Mouse (Mus musculus): ENCODE measurements at regions not wholly inside any gene's neighbourhood (a gene's known extent, or its start where the extent isn't known, plus 50 kb on each side); places are given as distances from the start of the nearest gene placed in this dataset.

DNA sequence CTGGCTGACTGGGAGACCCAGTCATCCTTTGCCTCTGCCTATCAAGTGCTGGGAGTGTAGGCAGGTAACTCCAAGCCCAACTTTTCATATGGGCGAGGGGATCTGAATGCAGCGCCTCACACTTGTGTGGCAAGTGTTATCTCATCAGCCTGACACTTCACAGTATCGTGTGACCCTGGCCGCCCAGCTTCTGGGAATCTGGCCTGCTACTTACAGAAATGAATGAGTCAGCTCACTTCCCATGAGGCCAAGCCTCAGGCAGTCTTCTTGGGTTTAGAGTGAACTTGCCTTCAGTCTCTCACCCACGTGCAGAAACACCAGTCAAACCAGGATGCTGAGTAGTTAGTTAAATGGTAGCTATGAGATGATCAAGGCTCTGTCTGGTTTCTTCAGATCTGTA is 156.5 kb downstream of the En1 start:
- no peak for DNase-seq (ENCODE audit: low spot score in 2 of 2)

GRCm38 (mm10) chr1:120759380-120759779 is 157.2 kb downstream of the En1 start:
- no peak for DNase-seq (ENCODE audit: low spot score in 2 of 2)

- DNase-seq (ENCODE audit: low spot score in 2 of 2): no peak
Observed at GRCm38 (mm10) chr1:120761364-120761763, 159.1 kb downstream of the En1 start.

DNA sequence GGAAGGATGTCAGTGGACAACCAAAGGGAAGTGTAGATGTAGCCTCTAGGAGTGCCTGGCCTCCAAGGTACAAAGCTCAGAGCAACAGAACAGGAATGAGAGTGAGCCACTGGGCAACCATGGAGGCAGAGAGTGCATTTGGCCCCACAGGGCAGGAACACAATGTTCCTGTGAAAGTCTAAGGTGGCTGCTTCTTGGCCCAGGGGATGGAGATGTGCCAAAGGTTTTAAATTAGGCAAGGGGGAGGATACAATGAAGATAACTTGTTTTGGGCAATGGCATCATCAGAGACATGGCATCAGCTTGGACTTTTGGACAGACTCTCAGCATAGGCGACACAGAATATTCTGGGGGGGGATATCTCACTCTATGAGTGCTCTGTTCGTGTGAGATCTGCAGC is 160.3 kb downstream of the En1 start:
- DNase-seq (ENCODE audit: low spot score in 2 of 2): no peak

DNA sequence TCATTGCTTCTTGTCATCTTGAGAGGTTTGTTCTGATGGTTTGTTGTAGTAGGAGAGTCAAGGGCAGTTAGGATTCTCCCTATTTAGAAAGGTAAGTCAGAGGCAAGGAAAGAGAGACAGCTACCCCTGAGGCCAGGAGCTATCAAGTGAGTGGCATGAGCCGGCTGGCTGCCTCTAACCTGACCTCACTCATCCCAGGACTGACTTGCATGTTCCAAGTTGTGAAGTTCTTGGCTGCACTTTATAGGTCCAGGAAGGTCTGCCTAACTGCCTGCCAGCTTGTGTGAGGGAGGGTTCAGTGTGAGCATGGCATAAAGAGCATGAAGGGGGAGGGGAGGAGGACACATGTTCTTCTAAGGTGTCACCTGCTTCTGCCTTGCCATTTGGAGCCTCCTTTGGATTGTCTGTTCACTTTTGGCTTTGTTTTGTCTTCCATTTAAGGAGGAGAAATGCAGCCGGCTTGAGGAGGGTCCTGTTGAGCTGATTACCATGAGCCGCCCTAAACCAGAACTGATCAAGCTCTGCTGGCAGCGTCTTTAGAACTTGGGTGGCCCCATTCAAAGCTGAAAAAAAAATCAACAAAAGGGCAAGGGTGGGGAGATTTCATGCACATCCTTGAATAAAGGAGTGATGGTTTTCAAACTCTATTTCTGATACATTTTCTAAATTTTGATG is 160.8 kb downstream of the En1 start:
- no peak for DNase-seq (ENCODE audit: low spot score in 2 of 2)

- no peak for DNase-seq (ENCODE audit: low spot score in 2 of 2)
Observed at GRCm38 (mm10) chr1:120767054-120767453, 164.8 kb downstream of the En1 start.

DNA sequence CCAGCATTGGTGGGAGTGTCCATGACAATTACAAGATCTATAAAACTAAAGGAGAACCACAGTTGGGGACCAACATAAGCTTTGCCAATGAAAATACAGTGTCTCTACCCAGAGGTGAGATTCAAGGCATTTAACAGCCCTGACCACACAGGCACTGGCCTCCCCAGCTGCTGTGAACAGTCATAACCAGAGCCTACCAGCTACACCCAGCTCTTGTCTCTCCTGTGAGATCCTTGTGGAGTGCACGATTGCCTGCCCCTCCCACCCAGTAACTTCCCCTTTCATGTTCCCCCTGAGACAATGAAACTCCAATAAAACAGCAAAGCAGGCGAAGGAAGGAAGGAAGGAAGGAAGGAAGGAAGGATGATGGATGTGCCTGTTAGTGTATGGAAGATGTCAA is 169.1 kb downstream of the En1 start:
- no peak for DNase-seq (ENCODE audit: low spot score in 2 of 2)

GRCm38 (mm10) chr1:120776906-120777305 is 174.7 kb downstream of the En1 start:
- no peak for DNase-seq (ENCODE audit: low spot score in 2 of 2)

GRCm38 (mm10) chr1:120777468-120777867 is 175.2 kb downstream of the En1 start:
- no peak for DNase-seq (ENCODE audit: low spot score in 2 of 2)

DNA sequence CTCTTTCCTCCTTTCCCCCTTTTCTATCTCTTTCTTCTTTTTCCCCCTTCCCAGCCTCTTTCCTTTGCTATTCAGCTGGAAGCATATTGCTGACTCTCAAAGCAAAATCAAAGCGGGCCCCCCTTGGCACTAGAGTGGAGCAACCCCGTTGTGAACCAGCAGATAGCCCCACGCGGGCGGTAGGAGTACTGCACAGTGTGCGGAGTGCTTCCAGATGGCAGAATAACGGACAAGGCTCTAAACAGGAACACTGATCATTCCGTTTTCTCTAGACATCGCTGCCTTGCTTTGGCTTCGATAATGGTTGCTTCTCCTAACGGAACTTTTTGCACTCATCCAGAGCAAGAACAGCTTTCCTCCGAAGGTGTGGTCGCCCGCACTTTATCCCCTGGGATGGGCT is 193.0 kb downstream of the En1 start:
- peak; percentile 47 to 50 for DNase-seq (ENCODE audit: low spot score in 2 of 2)

DNA sequence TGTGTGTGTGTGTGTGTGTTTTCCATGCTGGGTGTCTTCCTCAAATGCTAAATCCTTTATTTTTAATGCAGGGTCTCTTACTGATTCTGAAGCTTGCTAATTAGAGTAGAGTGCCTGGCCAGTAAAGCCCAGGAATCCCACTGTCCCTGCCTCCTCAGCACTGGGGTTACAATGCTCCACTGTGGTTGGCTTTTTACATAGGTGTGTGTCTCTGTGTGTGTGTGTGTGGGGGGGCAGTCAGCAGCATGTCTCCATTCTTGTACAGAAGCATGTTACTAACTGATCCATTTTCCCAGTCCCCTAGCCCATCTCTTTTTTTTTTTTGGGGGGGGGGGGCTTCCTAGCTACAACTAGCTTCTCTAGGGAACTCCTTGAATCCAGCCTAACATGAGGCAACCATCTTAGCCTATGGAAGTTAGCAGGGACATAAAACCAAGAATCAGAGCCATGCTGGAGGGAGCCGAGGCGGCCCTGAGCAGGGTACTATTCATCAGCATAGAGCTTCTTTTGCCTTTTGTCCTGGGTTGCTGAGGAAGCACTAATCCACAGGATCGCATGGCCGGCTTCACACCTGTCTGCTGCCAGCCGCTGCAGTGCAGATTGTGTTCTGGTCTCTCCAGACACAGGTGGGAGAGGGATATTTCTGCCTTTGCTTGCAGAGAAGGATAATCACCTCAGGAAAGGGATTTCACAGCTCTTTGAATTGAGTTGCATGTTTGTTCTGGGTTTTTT is 199.2 kb downstream of the En1 start:
- DNase-seq (ENCODE audit: low spot score in 2 of 2): no peak

DNA sequence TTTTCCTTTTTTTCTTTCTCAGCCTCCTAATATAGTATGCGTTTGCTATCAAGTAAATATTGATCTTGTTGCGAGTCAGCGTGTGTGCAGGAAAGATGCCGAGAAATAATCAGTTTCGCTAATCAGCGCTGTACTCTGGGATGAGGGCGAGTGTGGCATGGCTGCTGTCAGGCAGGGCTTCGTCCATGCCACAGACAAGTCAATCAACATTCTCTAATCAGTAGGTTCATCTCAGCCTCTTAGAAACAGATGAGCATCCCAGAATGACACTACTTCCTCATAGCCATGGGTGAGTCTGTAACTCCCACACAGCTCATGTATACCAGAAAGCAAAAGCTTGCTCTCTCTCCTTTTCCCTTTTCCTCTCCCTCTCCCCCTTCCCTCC is 199.8 kb downstream of the En1 start:
- no peak for DNase-seq (ENCODE audit: low spot score in 2 of 2)

DNA sequence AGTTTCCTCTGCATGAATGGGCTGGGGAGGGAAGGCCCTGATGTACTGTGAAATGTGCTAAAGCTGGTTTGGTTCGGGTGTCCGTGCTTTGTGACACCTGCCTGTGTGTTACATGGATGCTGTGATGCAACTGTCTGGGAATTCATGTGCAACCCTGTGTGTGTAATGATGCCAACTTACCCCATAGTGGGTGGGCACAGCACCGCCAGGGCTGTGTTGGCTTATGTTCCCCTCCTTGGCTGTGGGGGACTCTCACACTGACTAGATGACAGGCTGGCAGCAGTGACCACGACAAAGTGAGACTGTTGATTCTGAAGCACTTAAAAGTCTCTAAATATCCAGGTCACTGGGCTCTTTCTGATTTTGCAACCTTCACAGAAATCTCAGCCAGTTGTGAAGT is 212.2 kb downstream of the En1 start:
- no peak for DNase-seq (ENCODE audit: low spot score in 2 of 2)

GRCm38 (mm10) chr1:120816237-120816820 is 214.1 kb downstream of the En1 start:
- no peak for DNase-seq (ENCODE audit: low spot score in 2 of 2)

DNA sequence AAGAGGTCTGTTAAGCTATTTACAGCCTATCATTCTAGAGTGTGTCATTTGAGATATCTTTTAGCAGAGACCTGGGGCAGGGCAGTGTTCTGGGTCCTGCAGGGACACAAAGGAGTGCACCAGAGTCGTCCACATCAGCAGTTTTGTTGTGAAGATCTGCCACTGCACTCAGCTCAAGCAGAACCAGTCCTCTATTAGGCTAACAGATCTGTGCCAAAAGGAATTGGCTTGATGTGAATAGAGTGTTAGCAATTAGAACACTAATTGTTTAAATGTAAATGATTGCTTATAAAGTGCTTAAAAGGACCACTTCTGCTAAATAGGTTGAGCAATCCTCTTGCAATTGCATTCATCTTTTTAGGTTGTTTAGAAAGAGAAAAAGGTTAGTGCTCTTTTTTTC is 215.3 kb downstream of the En1 start:
- peak in 1 of 2 experiments; percentile 31 for DNase-seq (ENCODE audit: low spot score in 2 of 2)

DNA sequence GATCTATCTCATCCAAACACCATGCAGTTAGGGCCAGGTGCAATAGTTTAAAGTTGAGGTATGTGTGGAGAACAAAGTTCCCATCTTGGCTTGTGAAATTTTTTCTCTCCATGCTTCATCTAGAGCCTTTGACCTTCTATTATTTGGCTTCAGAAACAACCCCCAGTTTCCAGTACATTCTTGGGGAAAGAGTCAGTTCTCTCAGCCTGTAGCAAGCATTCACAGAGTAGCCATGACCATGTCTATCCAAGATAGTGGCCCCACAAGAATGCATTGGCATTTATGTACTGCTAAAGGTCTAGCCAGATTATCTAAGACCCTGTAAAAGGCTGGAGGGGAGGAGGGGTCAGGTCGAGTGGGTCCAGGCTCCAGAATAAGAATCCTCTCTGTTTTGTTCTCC is 229.8 kb downstream of the En1 start:
- no peak for DNase-seq (ENCODE audit: low spot score in 2 of 2)

- no peak for DNase-seq (ENCODE audit: low spot score in 2 of 2)
Observed at GRCm38 (mm10) chr1:120842596-120842995, 240.4 kb downstream of the En1 start.

DNA sequence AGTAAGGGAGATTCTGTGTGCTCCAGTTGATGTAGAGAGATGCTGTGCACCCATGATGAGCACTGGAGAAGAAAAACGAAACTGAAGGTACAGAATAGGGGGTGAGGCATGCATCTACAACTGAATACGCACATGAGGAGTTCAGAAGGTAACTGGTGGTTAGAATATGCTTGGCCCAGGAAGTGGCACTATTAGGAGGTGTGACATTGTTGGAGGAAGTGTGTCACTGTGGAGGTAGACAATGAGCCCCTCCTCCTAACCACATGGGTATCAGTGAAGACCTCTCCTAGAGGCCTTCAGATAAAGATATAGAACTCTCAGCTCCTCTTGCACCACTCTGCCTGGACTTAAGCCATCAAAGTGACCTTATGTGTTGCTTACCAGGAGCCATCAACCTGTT is 243.9 kb downstream of the En1 start:
- DNase-seq (ENCODE audit: low spot score in 2 of 2): no peak

GRCm38 (mm10) chr1:120851860-120852503 is 249.8 kb downstream of the En1 start:
- DNase-seq (ENCODE audit: low spot score in 2 of 2): peak in 1 of 2 experiments; percentile 13

DNA sequence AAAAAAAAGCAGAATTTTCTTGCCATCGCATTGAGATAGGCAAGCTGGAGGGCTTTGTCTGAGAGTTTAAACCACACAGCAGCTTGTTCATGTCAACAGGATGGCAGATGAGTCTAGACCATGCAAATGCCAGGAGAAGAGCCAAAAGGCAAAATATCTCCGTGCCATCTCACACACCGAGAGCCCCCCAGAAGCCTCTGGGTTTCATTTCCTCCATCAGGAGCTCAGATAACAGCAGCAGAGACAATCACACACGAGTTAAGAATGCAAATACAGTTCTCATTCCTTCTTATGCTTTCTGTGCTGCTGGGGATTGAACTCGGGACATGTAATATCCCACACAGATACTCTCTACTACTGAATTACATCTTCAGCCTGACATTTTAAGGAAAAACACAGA is 255.3 kb downstream of the En1 start:
- DNase-seq (ENCODE audit: low spot score in 2 of 2): no peak

DNA sequence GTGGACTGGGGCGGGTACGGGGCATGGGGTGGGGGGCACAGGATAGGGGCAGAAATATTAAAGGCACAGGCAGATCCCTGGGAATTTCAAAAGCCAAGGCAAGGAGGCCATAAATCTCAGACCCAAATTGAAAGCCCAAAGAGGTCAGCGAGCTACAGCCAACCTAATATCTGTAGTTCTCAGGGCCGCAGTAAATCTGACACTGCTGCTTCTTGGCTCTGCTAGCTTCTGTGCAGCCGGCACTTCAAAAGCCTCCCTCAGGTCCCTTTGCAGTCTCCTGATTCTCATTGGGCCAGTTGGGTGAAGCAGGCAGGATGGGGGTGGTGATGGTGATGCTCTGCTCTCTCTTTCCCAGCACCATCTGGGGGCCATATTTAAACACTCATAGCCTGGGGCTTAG is 257.3 kb downstream of the En1 start:
- DNase-seq (ENCODE audit: low spot score in 2 of 2): no peak

- no peak for DNase-seq (ENCODE audit: low spot score in 2 of 2)
Observed at GRCm38 (mm10) chr1:120872554-120872953, 270.3 kb downstream of the En1 start.
